Mouse (Mus musculus) cerebellum, adult 2 months (tissue): Measurements from ENCODE around the gene Ism1.

Experiments
- CTCF ChIP-seq: fragments of 200-500 bp; IDR thresholded peaks from 2 replicates; pipeline ENCODE4 v1.5.1; 2011; ENCODE audit warnings: low read depth, mild to moderate bottlenecking, control low read depth, low read length, moderate library complexity, borderline replicate concordance; ENCODE audit not compliant: insufficient read depth
- POLR2A ChIP-seq: fragments of 200-500 bp; IDR thresholded peaks from 2 replicates; pipeline ENCODE4 v1.6.1; 2011; ENCODE audit warnings: low read length, control low read depth, borderline replicate concordance; ENCODE audit not compliant: insufficient read depth

DNA sequence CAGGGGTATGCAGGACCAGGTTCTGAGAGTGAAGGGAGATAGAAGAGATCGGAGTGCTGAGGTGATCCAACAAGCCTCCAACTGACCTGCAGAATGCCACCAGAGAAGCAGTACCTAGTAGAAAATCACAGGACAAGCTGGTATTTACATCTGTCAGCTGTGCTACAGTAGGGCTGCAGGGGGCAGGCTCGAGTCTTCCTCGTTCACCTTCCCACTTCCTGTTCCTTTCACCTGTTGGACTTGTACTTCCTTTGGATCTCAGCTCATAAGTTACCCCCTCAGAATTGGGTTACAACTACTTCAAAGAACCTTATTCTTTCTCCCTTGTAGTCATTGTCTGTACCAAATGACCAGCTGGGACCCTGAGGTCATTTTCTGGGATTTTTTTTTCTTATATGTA lies 47.4 kb downstream of the Ism1 start:
- no peak for TF ChIP-seq POLR2A
- TF ChIP-seq CTCF: no peak
